Mouse (Mus musculus): ENCODE measurements around the gene AA986860. TPM values are rescaled to one million over a fixed set of nuclear protein-coding genes. Genes with fewer than 3 reads are reported as not detected.

The AA986860 gene
- total RNA-seq, 1 experiment: 1.1 TPM

DNA sequence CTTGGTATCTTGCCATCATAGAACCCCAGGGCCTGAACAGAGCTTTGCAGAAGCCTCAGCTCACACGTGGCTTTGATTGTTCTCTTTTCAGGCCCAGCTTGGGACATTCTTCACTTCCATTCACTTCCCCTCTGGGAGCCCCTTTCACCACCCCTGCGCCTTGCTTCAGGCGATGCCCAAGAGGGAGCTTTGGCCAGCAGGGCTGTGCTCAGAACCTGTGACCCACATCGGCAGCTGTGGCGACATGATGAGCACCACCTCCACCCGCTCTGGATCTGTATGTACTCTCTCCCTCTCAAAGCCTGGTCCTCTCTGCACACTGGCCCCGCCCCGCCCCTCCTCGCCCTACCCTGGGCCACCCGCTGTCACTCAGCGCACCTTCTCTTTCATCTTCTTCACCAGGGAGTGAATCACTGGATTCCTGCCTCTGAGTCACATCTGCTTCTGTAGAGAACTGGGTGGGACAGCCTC, 5.7 kb downstream of the AA986860 start:
- H3K4me1 ChIP-seq (ENCODE audit: control insufficient read depth in 2 of 2, insufficient read depth in 2 of 2, low read length in 2 of 2, poor library complexity in 1 of 2): peaks cover 0 to 7% of the 10 kb centered on the region in 2 experiments; a peak in 2 of 4 replicates
- peak; percentile 81 for DNase-seq (ENCODE audit: low read depth, low spot score)
- H3K9ac ChIP-seq (ENCODE audit: insufficient read depth, low read depth, low read length, poor library complexity, severe bottlenecking): no peak overlapping the region
- no peaks in the 10 kb centered on the region for H3K36me3 ChIP-seq (ENCODE audit: control insufficient read depth, insufficient read depth, low read length, poor library complexity, severe bottlenecking)
- no peak for TF ChIP-seq MAFK (IDR thresholded peaks at IDR 0.05; ENCODE audit: insufficient read depth, low read depth, low read length)
- no peak for TF ChIP-seq ZNF384 (IDR thresholded peaks at IDR 0.05; ENCODE audit: low read depth, low read length)
- no peak for TF ChIP-seq ZC3H11A (IDR thresholded peaks at IDR 0.05; ENCODE audit: borderline replicate concordance, low read depth, low read length)
- no peak for TF ChIP-seq CHD2 (IDR thresholded peaks at IDR 0.05; ENCODE audit: low read depth, low read length)
- no peak overlapping the region for H3K27ac ChIP-seq (ENCODE audit: insufficient read depth, low read depth, low read length, poor library complexity, severe bottlenecking)
- in situ Hi-C loops (cut with MboI; ENCODE audit: low sequenced_read_pairs in 2 of 2, unreplicated experiment in 2 of 2): no loop called here
- no peaks in the 10 kb centered on the region for H3K9me3 ChIP-seq (ENCODE audit: control insufficient read depth, insufficient read depth, low read depth, low read length)
- no peak overlapping the region for H3K4me3 ChIP-seq (ENCODE audit: insufficient read depth in 1 of 2, low read depth in 1 of 2, low read length in 2 of 2, poor library complexity in 1 of 2, severe bottlenecking in 1 of 2)

DNA sequence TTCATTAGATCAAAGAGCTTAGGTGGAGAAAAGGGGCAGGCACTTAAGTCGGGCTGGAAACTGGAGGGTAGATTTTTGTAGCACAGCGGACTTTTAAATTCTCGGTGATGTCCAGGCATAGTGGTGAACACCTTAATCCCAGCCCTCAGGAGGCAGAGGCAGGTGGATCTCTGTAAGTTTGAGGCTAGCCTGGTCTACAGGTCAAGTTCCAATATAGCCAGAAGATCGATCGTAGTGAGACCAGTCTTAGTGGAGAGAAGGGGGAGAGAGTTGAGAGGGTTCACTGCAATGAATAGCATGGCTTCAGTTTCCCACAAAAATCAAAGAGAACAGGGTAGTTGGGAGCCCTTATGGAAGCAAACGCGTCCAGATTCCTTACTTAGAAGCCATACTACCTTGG, 6.1 kb downstream of the AA986860 start:
- H3K9ac ChIP-seq (ENCODE audit: insufficient read depth, low read depth, low read length, poor library complexity, severe bottlenecking): no peak overlapping the region
- no peak overlapping the region for H3K27ac ChIP-seq (ENCODE audit: insufficient read depth, low read depth, low read length, poor library complexity, severe bottlenecking)
- H3K4me1 ChIP-seq (ENCODE audit: control insufficient read depth in 2 of 2, insufficient read depth in 2 of 2, low read length in 2 of 2, poor library complexity in 1 of 2): peaks cover 0 to 7% of the 10 kb centered on the region in 2 experiments; a peak in 2 of 4 replicates
- DNase-seq (ENCODE audit: low read depth, low spot score): no peak
- H3K36me3 ChIP-seq (ENCODE audit: control insufficient read depth, insufficient read depth, low read length, poor library complexity, severe bottlenecking): no peaks in the 10 kb centered on the region
- in situ Hi-C loops (cut with MboI; ENCODE audit: low sequenced_read_pairs in 2 of 2, unreplicated experiment in 2 of 2): no loop called here
- TF ChIP-seq CHD2 (IDR thresholded peaks at IDR 0.05; ENCODE audit: low read depth, low read length) (no peak), HCFC1 (IDR thresholded peaks at IDR 0.05; ENCODE audit: borderline replicate concordance, insufficient read depth, low read length) (no peak), ZNF384 (IDR thresholded peaks at IDR 0.05; ENCODE audit: low read depth, low read length) (no peak), MAFK (IDR thresholded peaks at IDR 0.05; ENCODE audit: insufficient read depth, low read depth, low read length) (no peak), ZC3H11A (IDR thresholded peaks at IDR 0.05; ENCODE audit: borderline replicate concordance, low read depth, low read length) (no peak)
- H3K9me3 ChIP-seq (ENCODE audit: control insufficient read depth, insufficient read depth, low read depth, low read length): no peaks in the 10 kb centered on the region
- no peak overlapping the region for H3K4me3 ChIP-seq (ENCODE audit: insufficient read depth in 1 of 2, low read depth in 1 of 2, low read length in 2 of 2, poor library complexity in 1 of 2, severe bottlenecking in 1 of 2)

DNA sequence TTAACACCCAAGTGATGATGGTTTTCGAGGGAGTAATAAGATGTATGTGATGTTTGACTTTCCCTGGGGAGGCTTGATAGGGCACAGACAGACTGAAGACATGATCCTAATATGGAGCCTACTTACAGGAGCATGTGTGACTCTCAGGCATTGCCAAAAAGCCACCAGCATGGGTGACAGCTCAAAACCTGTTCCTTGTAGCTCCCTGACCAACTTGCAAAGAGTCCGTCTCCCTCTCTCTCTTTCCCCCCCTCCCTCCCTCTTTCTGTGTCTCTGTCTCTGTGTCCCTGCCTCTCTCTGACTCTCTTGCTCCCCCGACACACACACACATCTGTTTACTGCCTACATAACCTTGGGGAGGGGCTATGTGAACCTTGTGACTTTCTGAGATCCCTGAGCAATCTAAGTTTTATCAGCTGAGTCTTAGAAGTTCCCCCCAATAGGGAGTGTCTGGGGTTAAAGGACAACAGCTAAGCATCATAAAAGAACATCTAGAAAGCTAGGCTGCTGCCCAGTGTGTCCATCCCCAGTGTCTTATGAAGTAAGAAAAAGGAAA, 6.9 kb downstream of the AA986860 start:
- peaks cover 0 to 7% of the 10 kb centered on the region in 2 experiments; a peak in 2 of 4 replicates for H3K4me1 ChIP-seq (ENCODE audit: control insufficient read depth in 2 of 2, insufficient read depth in 2 of 2, low read length in 2 of 2, poor library complexity in 1 of 2)
- no peak for TF ChIP-seq ZC3H11A (IDR thresholded peaks at IDR 0.05; ENCODE audit: borderline replicate concordance, low read depth, low read length)
- no peak for TF ChIP-seq HCFC1 (IDR thresholded peaks at IDR 0.05; ENCODE audit: borderline replicate concordance, insufficient read depth, low read length)
- TF ChIP-seq MAFK (IDR thresholded peaks at IDR 0.05; ENCODE audit: insufficient read depth, low read depth, low read length): no peak
- TF ChIP-seq CHD2 (IDR thresholded peaks at IDR 0.05; ENCODE audit: low read depth, low read length): no peak
- no peak for TF ChIP-seq ZNF384 (IDR thresholded peaks at IDR 0.05; ENCODE audit: low read depth, low read length)
- no peak for DNase-seq (ENCODE audit: low read depth, low spot score)
- H3K27ac ChIP-seq (ENCODE audit: insufficient read depth, low read depth, low read length, poor library complexity, severe bottlenecking): no peak overlapping the region
- H3K9ac ChIP-seq (ENCODE audit: insufficient read depth, low read depth, low read length, poor library complexity, severe bottlenecking): no peak overlapping the region
- H3K36me3 ChIP-seq (ENCODE audit: control insufficient read depth, insufficient read depth, low read length, poor library complexity, severe bottlenecking): no peaks in the 10 kb centered on the region
- H3K4me3 ChIP-seq (ENCODE audit: insufficient read depth in 1 of 2, low read depth in 1 of 2, low read length in 2 of 2, poor library complexity in 1 of 2, severe bottlenecking in 1 of 2): no peak overlapping the region
- no peaks in the 10 kb centered on the region for H3K9me3 ChIP-seq (ENCODE audit: control insufficient read depth, insufficient read depth, low read depth, low read length)
- in situ Hi-C loops (cut with MboI; ENCODE audit: low sequenced_read_pairs in 2 of 2, unreplicated experiment in 2 of 2): no loop called here

DNA sequence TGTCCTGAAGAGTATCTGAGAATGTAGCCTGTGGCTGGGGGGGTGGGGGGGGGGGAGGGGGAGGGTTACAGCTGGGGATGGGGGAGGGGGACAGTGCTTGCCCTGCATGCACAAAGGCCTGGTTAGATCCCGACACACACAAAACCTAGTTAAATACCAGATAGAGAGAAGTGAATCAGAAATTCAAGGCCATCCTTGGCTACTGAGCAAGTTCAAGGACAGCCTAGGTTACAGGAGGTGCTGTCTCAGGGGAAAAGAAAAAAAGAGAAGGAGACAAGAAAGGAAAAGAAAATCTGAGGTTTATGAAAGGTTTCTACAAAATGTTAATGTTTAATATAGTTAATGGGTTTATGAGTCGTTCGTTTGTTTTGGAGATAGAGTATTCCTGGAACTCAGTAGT, 7.9 kb downstream of the AA986860 start:
- H3K4me1 ChIP-seq (ENCODE audit: control insufficient read depth in 2 of 2, insufficient read depth in 2 of 2, low read length in 2 of 2, poor library complexity in 1 of 2): peaks cover 0 to 7% of the 10 kb centered on the region in 2 experiments; a peak in 2 of 4 replicates
- DNase-seq (ENCODE audit: low read depth, low spot score): no peak
- no peak overlapping the region for H3K27ac ChIP-seq (ENCODE audit: insufficient read depth, low read depth, low read length, poor library complexity, severe bottlenecking)
- H3K9me3 ChIP-seq (ENCODE audit: control insufficient read depth, insufficient read depth, low read depth, low read length): no peaks in the 10 kb centered on the region
- in situ Hi-C loops (cut with MboI; ENCODE audit: low sequenced_read_pairs in 2 of 2, unreplicated experiment in 2 of 2): no loop called here
- H3K4me3 ChIP-seq (ENCODE audit: insufficient read depth in 1 of 2, low read depth in 1 of 2, low read length in 2 of 2, poor library complexity in 1 of 2, severe bottlenecking in 1 of 2): no peak overlapping the region
- no peaks in the 10 kb centered on the region for H3K36me3 ChIP-seq (ENCODE audit: control insufficient read depth, insufficient read depth, low read length, poor library complexity, severe bottlenecking)
- TF ChIP-seq ZNF384 (IDR thresholded peaks at IDR 0.05; ENCODE audit: low read depth, low read length) (no peak), HCFC1 (IDR thresholded peaks at IDR 0.05; ENCODE audit: borderline replicate concordance, insufficient read depth, low read length) (no peak), ZC3H11A (IDR thresholded peaks at IDR 0.05; ENCODE audit: borderline replicate concordance, low read depth, low read length) (no peak)
- no peak overlapping the region for H3K9ac ChIP-seq (ENCODE audit: insufficient read depth, low read depth, low read length, poor library complexity, severe bottlenecking)

DNA sequence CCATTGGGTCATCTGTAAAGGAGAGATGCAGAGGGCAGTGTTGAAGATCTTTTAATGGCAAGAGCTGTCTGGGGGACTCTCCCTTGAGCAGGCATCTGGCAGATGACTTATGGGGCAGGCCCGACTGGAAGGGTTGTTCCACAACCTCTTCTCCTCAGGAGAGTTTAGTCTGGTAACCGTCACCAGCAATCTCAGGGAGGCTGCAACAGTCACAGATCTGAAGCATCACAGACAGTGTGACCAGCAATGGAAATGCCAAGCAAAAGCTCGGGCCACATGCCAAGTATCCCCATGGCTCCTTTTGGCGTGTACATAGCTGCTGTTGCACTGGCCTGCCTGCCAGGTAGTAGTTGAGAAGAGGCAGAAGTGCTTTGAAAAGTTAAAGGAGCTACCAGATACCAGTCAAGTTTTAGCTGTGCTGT, 8.5 kb downstream of the AA986860 start:
- Histone ChIP-seq H3K27ac (ENCODE audit: insufficient read depth, low read depth, low read length, poor library complexity, severe bottlenecking) (no peak overlapping the region), H3K4me3 (ENCODE audit: insufficient read depth in 1 of 2, low read depth in 1 of 2, low read length in 2 of 2, poor library complexity in 1 of 2, severe bottlenecking in 1 of 2) (no peak overlapping the region), H3K36me3 (ENCODE audit: control insufficient read depth, insufficient read depth, low read length, poor library complexity, severe bottlenecking) (no peaks in the 10 kb centered on the region), H3K9me3 (ENCODE audit: control insufficient read depth, insufficient read depth, low read depth, low read length) (no peaks in the 10 kb centered on the region), H3K4me1 (ENCODE audit: control insufficient read depth in 2 of 2, insufficient read depth in 2 of 2, low read length in 2 of 2, poor library complexity in 1 of 2) (peaks cover 0 to 7% of the 10 kb centered on the region in 2 experiments; a peak in 2 of 4 replicates), H3K9ac (ENCODE audit: insufficient read depth, low read depth, low read length, poor library complexity, severe bottlenecking) (no peak overlapping the region)
- TF ChIP-seq MAFK (IDR thresholded peaks at IDR 0.05; ENCODE audit: insufficient read depth, low read depth, low read length): no peak
- TF ChIP-seq HCFC1 (IDR thresholded peaks at IDR 0.05; ENCODE audit: borderline replicate concordance, insufficient read depth, low read length): no peak
- TF ChIP-seq ZNF384 (IDR thresholded peaks at IDR 0.05; ENCODE audit: low read depth, low read length): no peak
- TF ChIP-seq ZC3H11A (IDR thresholded peaks at IDR 0.05; ENCODE audit: borderline replicate concordance, low read depth, low read length): no peak
- TF ChIP-seq CHD2 (IDR thresholded peaks at IDR 0.05; ENCODE audit: low read depth, low read length): no peak
- in situ Hi-C loops (cut with MboI; ENCODE audit: low sequenced_read_pairs in 2 of 2, unreplicated experiment in 2 of 2): no loop called here
- no peak for DNase-seq (ENCODE audit: low read depth, low spot score)
